Mouse (Mus musculus): ENCODE results near the gene Msln. TPM values are rescaled to one million over a fixed set of nuclear protein-coding genes. Genes with fewer than 3 reads are reported as not detected.

Gene Msln
- total RNA-seq, 4 experiments from 2014 or later: 0.13 TPM; not detected in 2

GRCm38 (mm10) chr17:25725264-25725663 lies 28.9 kb downstream of the Msln start:
- no peak for DNase-seq (ENCODE audit: low spot score in 2 of 2)

GRCm38 (mm10) chr17:25723919-25724318 lies 30.3 kb downstream of the Msln start:
- DNase-seq (ENCODE audit: low spot score in 2 of 2): no peak

- no peak for DNase-seq (ENCODE audit: low spot score in 2 of 2)
Observed at GRCm38 (mm10) chr17:25723470-25723869, 30.7 kb downstream of the Msln start.

- DNase-seq (ENCODE audit: low spot score in 2 of 2): no peak
Observed at GRCm38 (mm10) chr17:25721476-25721875, 32.7 kb downstream of the Msln start.

GRCm38 (mm10) chr17:25717691-25718090 lies 36.5 kb downstream of the Msln start:
- DNase-seq (ENCODE audit: low spot score in 2 of 2): no peak

- DNase-seq (ENCODE audit: low spot score in 2 of 2): no peak
Observed at GRCm38 (mm10) chr17:25716711-25717637, 37.2 kb downstream of the Msln start, which contains the start of gene Gng13. Gng13 (plus strand) TSS chr17:25717171.

- DNase-seq (ENCODE audit: low spot score in 2 of 2): no peak
Observed at GRCm38 (mm10) chr17:25716130-25716529, 38.0 kb downstream of the Msln start.

DNA sequence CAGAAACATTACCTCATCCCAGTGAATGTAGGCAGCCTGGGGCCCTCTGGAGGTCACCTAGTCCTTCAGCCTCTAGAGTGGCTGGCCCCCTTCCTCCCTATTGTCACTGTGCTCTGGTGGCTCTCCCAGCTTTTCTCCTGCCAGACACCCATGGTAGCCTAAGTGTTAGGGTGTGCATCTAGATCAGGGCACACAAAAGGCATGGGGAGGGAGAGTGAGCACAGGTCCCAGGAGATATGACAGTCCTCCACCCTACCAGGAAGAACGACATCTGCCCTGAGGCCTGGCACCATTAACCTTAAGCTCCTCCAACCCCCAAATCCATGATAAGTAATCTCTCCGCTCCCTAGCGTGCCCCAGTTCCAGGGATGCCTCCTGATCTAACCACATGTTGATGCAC lies 38.6 kb downstream of the Msln start:
- no peak for DNase-seq (ENCODE audit: low spot score in 2 of 2)

DNA sequence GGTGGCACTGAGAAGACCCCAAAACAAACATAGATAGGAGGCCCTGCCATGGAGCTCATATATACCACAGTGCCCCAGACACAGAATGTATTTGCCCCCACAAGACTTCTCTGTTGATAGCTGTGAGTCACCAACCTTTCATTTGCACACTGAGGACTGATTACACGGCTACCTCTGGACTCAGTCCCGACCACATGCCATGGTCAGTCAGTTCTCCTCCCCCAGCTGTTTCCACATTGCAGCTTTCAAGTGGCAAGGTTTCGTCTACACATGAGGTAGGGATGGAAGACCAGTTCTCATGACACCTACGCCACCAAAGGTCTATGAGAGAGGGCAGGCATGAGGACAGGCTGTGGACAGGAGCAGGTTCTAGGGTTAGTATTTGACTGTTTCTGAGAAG lies 43.0 kb downstream of the Msln start:
- DNase-seq (ENCODE audit: low spot score in 2 of 2): no peak

DNA sequence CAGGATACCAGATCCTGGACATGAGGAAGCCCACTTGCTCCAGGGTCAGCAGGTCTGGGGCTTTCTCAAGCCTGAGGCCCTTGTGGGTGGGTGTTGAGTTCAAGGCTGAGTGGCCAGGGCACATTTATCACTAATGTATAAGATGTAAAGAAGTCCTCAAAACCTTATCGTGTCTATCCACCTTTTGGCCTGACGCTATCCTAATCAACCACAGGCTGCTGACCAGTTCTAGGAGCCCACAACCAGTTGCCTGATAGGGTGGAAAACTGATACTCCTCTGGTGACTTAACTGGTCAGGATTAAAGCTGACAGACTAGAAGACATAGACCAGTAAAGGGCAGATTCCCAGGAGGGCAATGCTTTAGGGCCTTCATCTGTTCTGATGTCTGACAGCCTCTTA lies 44.2 kb downstream of the Msln start:
- DNase-seq (ENCODE audit: low spot score in 2 of 2): no peak

DNA sequence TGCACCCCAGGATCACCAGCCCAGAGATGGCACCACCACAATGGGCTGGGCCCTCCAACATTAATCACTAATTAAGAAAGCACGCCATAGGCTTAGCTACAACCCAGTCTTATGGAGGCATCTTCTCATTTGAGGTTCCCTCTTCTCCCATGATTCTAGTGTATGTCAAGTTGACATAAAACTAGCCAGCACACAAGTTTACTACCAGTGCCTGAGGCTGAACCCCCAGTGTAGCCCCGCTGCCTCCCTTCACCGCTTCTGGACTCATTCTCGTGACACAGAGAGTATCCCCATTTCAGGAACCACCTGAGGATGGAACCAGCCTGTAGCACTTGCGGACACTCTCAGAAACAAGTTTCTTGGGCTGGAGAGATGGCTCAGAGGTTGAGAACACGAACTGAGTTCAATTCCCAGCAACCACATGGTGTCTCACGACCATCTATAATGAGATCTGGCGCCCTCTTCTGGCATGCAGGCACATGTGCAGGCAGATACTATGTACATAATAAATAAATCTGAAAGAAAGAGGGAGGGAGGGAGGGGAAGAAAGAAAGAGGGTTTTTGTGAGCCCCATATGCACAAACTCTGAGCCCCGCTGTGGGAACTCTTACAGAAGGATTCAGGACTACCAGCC lies 53.2 kb downstream of the Msln start:
- no peak for DNase-seq (ENCODE audit: low spot score in 2 of 2)

Small RNA genes within 50 kb of the gene (microRNA-seq; reads per million reads assigned to microRNA genes)
- gene Gm25083 (not detected), gene Mir6966 (not detected)

Other genes starting within 250 kb of the Msln start
- gene Sox8, start 183.7 kb downstream of the Msln start, total RNA-seq (2022): under 1 TPM; 0.19 to 0.76 (median 0.70) TPM
- gene Lmf1, start 175.3 kb downstream of the Msln start, total RNA-seq (2022): 10 to 100 TPM; 10.4 to 14.1 (median 10.8) TPM
- not detected for gene Gng13, start 37.2 kb downstream of the Msln start, total RNA-seq (2022)
- 1 to 10 TPM in 1 of 4 experiments, under 1 TPM in 3; 0.87 to 1.4 (median 0.94) TPM for gene Chtf18, start 27.0 kb downstream of the Msln start, total RNA-seq (2022)
- 1 to 10 TPM; 2.4 to 3.5 (median 3.1) TPM for gene Rpusd1, start 26.7 kb downstream of the Msln start, total RNA-seq (2022)
- not detected for gene Mslnl, start 18.3 kb downstream of the Msln start, total RNA-seq (2022)
- 10 to 100 TPM; 24.4 to 29.6 (median 26.5) TPM for gene Narfl, start 19.4 kb upstream of the Msln start, total RNA-seq (2022)
- 10 to 100 TPM in 3 of 4 experiments, 1 to 10 TPM in 1; 9.4 to 12.1 (median 10.1) TPM for gene Haghl, start 31.3 kb upstream of the Msln start, total RNA-seq (2022)
- gene Ccdc78, start 32.2 kb upstream of the Msln start, total RNA-seq (2022): not detected
- 10 to 100 TPM; 46.3 to 53.3 (median 47.6) TPM for gene Fam173a, start 38.5 kb upstream of the Msln start, total RNA-seq (2022)
- gene AC134908.4, start 41.3 kb upstream of the Msln start, total RNA-seq (2022): 1 to 10 TPM in 1 of 4 experiments, not detected in 3; 1.2 TPM
- gene Metrn, start 42.8 kb upstream of the Msln start, total RNA-seq (2022): 10 to 100 TPM; 39.6 to 52.1 (median 46.8) TPM
- gene Fbxl16, start 54.7 kb upstream of the Msln start, total RNA-seq (2022): 1 to 10 TPM in 1 of 4 experiments, under 1 TPM in 3; 0.27 to 1.0 (median 0.71) TPM
- 10 to 100 TPM in 3 of 4 experiments, 1 to 10 TPM in 1; 9.8 to 13.2 (median 11.7) TPM for gene Wdr24, start 69.2 kb upstream of the Msln start, total RNA-seq (2022)
- 10 to 100 TPM; 11.0 to 13.0 (median 11.4) TPM for gene Jmjd8, start 74.5 kb upstream of the Msln start, total RNA-seq (2022)
- gene Stub1, start 79.0 kb upstream of the Msln start, total RNA-seq (2022): 100 to 1,000 TPM in 1 of 4 experiments, 10 to 100 TPM in 3; 87.3 to 101 (median 91.1) TPM
- gene Rhbdl1, start 82.9 kb upstream of the Msln start, total RNA-seq (2022): 10 to 100 TPM in 3 of 4 experiments, 1 to 10 TPM in 1; 9.5 to 18.5 (median 16.7) TPM
- 10 to 100 TPM in 2 of 4 experiments, 1 to 10 TPM in 2; 9.1 to 15.3 (median 12.3) TPM for gene Gm20683, start 87.4 kb upstream of the Msln start, total RNA-seq (2022)
- 10 to 100 TPM; 63.3 to 72.7 (median 68.0) TPM for gene Rhot2, start 90.5 kb upstream of the Msln start, total RNA-seq (2022)
- 1 to 10 TPM in 1 of 4 experiments, under 1 TPM in 3; 0.36 to 1.6 (median 0.84) TPM for gene Wdr90, start 107.1 kb upstream of the Msln start, total RNA-seq (2022)
- 100 to 1,000 TPM in 1 of 4 experiments, 10 to 100 TPM in 3; 87.4 to 108 (median 92.5) TPM for gene Mcrip2, start 114.4 kb upstream of the Msln start, total RNA-seq (2022)
- gene Mettl26, start 120.7 kb upstream of the Msln start, total RNA-seq (2022): 10 to 100 TPM; 27.4 to 42.1 (median 31.3) TPM
- gene Wfikkn1, start 126.5 kb upstream of the Msln start, total RNA-seq (2022): under 1 TPM; 0.15 to 0.62 (median 0.38) TPM
- 10 to 100 TPM in 3 of 4 experiments, 1 to 10 TPM in 1; 7.9 to 13.3 (median 12.7) TPM for gene Rab40c, start 165.3 kb upstream of the Msln start, total RNA-seq (2022)
- 10 to 100 TPM; 18.1 to 21.0 (median 18.8) TPM for gene Pigq, start 190.6 kb upstream of the Msln start, total RNA-seq (2022)
- not detected for gene Nhlrc4, start 190.6 kb upstream of the Msln start, total RNA-seq (2022)
- gene A930017K11Rik, start 198.2 kb upstream of the Msln start, total RNA-seq (2022): not detected
- 1 to 10 TPM; 2.9 to 5.0 (median 4.1) TPM for gene Capn15, start 231.4 kb upstream of the Msln start, total RNA-seq (2022)